Mouse (Mus musculus) kidney, postnatal 14 days (tissue): ENCODE results near the gene Cfap221.

Source experiments
- DNase-seq: peaks from one replicate; pipeline ENCODE4 v3.0.0; 2022; ENCODE audit warnings: mixed read lengths

The Cfap221 gene

GRCm38 (mm10) chr1:120006844-120007790, 10.1 kb upstream of the Cfap221 start, which contains the start of gene Sctr:
TSS of gene Sctr (plus strand) at chr1:120006894.
- no peak for DNase-seq

GRCm38 (mm10) chr1:119997644-119998043, 610 bp upstream of the Cfap221 start:
- DNase-seq = peak; percentile 71

GRCm38 (mm10) chr1:119986555-119986954, 10.5 kb downstream of the Cfap221 start:
- DNase-seq = peak; percentile 29

GRCm38 (mm10) chr1:119975141-119975540, 21.9 kb downstream of the Cfap221 start:
- no peak for DNase-seq

- no peak for DNase-seq
Observed at GRCm38 (mm10) chr1:119973117-119973516, 23.9 kb downstream of the Cfap221 start.

GRCm38 (mm10) chr1:119965804-119966514, 31.1 kb downstream of the Cfap221 start:
- peak; percentile 34 for DNase-seq

GRCm38 (mm10) chr1:119959920-119960319, 37.1 kb downstream of the Cfap221 start:
- DNase-seq = no peak

GRCm38 (mm10) chr1:119959464-119959863, 37.6 kb downstream of the Cfap221 start:
- DNase-seq = no peak

GRCm38 (mm10) chr1:119957716-119958222, 39.3 kb downstream of the Cfap221 start:
- no peak for DNase-seq

GRCm38 (mm10) chr1:119954680-119955079, 42.4 kb downstream of the Cfap221 start:
- DNase-seq = no peak

- no peak for DNase-seq
Observed at GRCm38 (mm10) chr1:119953456-119953855, 43.6 kb downstream of the Cfap221 start.

GRCm38 (mm10) chr1:119950086-119950485, 46.9 kb downstream of the Cfap221 start:
- DNase-seq = no peak

- no peak for DNase-seq
Observed at GRCm38 (mm10) chr1:119936861-119937260, 60.2 kb downstream of the Cfap221 start.

GRCm38 (mm10) chr1:119931421-119932150, 65.4 kb downstream of the Cfap221 start:
- DNase-seq = no peak

- peak; percentile 19 for DNase-seq
Observed at GRCm38 (mm10) chr1:119929715-119930114, 67.3 kb downstream of the Cfap221 start.

- DNase-seq = peak; percentile 26
Observed at GRCm38 (mm10) chr1:119919299-119919698, 77.7 kb downstream of the Cfap221 start.

GRCm38 (mm10) chr1:119916823-119917371, 80.1 kb downstream of the Cfap221 start:
- no peak for DNase-seq

- DNase-seq = peak; percentile 97
Observed at GRCm38 (mm10) chr1:119912953-119913814, 83.8 kb downstream of the Cfap221 start, which contains the start of gene Tmem177. TSS of gene Tmem177 (minus strand) at chr1:119913208.

GRCm38 (mm10) chr1:119907206-119907748, 89.8 kb downstream of the Cfap221 start:
- no peak for DNase-seq

GRCm38 (mm10) chr1:119903231-119903620, 93.8 kb downstream of the Cfap221 start:
- DNase-seq = no peak
